Mouse (Mus musculus) induced T-regulatory cell, adult 2 months (primary cell): ENCODE data around the gene Plcxd1.
"Not testable (repeated sequence)": the region's sequence is repeated elsewhere in the genome, so short reads cannot be mapped to it uniquely, and the experiment has no call there.

ENCODE experiments used
- DNase-seq: peaks from one replicate; pipeline ENCODE4 v3.0.0-alpha.2; 2012; ENCODE audit warnings: low read depth

The Plcxd1 gene

DNA sequence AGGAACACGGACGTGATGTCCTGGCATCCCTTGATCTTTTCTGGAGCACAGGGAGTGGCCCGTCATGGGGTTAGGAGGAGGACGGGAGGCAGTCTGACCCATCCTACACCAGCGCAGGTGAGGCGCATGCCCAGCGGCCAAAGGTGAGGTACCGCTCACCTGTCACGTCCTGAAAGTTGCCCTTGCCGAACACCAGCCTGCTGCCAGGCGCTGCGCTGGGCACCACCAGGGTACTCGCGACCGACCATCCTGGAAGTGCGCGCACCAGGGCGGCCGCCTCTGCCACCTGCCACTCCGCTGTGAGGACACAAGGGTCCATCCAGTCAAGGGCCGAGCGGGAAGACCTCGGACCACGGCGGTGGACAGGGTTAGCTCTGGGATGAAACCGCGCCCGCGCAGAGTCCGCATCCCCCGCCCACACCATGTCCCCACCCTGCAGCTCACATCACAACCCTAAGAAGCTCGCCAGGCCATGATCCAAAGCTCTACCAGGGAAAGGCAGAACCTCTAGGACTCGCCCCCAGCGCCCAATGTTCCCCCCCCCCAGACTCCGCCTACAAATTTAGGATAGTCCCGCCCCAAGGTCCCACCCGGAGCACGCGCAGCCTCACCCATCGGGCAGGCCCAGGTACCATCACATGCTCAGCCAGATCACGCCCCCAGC lies 7.3 kb downstream of the Plcxd1 start:
- DNase-seq, result no peak

DNA sequence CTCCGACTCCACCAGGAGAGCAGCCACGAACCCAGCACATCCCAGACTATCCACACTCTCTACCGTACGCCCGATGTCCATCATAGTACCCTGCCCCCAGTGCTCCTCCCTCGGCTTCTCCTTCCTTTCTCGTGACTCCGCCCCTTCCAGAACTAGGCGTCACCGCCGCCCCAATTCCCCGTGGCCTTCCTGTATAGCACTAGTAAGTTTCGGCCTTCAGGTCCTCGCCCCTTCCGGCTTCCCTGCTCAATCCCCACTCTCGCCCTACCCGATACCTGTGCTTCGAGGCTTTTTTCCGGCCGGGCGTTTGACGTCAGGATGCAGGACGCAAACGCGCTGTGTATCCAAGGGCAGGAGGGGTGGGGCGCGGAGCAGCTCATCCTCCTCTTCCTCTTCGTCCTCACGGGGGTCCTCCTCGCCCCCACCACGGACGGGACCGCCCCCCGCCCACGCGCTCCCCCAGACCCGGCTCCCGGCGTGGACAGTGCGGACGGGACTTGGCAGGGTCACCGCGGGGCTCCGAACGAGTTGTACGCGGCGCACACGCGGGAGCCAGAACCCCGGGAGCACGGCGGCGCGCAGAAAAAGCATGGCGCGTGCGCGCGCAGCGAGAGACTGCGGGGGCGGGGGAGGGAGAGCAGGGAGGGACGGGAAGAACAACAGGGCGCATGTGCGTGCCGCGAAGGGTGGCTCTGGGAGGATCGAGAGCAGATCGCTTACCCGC lies 8.0 kb downstream of the Plcxd1 start, which contains the start of gene Gtpbp6:
Gene Gtpbp6, minus strand, starts transcription at position 617 of the 724 bp plus-strand sequence.
- peak; percentile 97 for DNase-seq

DNA sequence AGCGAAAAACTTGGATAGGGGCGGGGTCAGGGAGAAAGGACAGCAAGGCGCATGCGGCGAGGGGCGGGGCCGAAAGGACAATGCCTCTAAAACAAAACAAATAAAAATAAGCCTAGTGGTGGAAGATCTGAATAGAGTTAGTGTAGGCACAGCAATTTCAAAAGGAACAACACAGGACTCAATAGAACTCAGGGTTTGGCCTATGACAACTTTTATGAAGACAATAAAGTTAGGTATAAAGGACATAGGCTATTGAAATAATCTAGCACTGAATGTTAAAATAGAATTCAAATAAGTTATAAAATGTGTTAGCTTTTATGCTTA lies 8.5 kb downstream of the Plcxd1 start:
- DNase-seq, result no peak

DNA sequence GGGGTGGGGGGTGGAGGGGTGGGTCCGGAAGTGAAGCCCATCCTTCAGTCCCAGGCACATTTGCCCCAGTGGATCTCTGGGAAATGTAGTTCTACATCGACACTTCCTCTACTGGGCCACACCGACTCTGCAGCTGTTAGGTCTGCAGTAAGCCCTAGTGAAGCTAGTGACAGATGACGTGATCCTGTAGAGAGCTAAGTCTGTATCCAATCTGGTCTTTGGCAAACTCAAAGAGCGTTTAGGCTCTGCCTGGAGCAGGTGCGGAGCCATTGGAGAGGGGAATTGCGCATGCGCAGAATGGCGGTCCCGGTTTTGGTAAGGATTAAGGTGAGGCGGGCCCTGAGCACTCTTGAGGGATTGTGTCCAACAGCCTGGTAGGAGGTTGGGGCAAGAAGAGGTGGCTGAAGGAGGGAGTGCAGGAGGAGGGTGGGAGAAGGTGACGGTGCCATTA lies 10.2 kb downstream of the Plcxd1 start, which contains the start of gene Zfp605:
Gene Zfp605, plus strand, starts transcription at position 102 of the 451 bp plus-strand sequence.
- DNase-seq, result peak; percentile 91

DNA sequence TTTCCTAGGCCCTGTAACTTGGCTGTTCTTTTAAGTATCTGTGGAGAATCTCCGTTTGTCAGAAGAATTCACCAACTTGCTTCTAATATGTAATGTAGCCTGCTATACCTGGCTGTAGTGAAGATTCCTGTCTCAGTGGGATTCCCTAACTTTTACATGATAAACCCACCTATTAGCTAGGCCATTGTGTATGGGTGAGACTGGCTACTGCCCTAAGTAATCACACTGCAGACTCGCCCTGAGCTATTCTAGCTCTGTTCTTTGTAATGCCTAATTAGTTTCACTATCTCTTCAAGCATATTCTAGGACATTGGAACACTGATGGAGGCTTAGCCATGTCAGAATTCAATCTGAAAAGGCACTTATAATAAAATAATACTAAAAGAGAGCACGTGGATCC lies 22.6 kb downstream of the Plcxd1 start:
- DNase-seq, result not testable (repeated sequence)

DNA sequence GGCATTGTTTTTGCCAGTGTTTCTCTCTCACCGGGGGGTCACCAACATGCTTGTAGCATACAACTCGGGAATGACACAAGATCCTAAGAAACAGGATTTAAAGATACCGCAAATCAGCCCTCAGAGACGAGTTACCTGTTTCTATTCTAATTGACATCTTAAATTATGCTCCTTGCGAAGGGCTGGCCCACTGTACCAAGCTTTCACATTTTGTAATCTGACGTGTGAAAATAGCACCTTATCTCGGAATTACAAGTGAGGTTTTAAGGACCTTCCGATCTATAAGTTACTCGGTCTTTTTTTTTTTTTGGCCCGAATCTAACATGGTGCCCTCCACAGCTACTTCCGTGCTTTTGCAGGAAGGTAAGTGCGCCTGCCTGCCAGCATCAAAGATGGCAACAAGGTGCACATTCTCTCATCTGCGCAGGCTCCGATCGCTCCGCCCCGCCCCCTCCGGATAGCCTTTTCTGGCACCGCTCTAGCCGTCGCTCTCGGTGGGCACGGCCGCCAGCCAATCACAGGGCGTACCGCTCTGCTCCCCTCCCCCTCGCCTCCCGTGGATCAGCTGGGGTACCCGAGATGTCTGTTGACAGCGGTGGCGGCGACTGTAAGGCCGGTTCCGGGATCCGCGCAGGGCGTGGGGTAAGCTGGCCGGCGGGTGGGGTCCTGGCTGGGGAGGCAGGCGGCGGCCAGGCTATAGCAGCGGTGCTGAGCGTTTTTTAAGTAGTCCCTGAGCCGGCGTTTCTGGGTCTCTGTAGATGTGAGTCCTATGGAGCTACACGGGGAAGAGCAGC lies 35.7 kb downstream of the Plcxd1 start, which contains the start of gene Chfr:
Gene Chfr, plus strand, starts transcription at position 550 of the 794 bp plus-strand sequence.
- peak; percentile 99 for DNase-seq

DNA sequence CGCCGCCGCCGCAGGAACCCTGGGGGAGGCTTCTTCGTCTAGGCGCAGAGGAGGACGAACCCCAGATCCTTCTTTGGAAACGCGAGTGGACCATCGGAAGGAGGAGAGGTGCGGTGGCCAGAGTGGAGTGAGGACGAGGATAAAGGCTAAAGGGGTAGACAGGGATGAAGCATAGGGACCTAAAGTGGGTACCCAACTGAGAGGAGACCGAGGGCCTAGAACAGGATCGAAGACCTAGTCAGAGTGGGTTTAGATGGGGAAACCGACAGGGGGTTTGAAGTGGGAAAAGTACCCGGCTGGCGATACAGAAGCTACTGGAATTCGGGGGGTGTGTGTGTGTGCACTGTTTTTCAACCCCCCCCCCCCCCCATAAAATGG lies 36.3 kb downstream of the Plcxd1 start:
- DNase-seq, result no peak

DNA sequence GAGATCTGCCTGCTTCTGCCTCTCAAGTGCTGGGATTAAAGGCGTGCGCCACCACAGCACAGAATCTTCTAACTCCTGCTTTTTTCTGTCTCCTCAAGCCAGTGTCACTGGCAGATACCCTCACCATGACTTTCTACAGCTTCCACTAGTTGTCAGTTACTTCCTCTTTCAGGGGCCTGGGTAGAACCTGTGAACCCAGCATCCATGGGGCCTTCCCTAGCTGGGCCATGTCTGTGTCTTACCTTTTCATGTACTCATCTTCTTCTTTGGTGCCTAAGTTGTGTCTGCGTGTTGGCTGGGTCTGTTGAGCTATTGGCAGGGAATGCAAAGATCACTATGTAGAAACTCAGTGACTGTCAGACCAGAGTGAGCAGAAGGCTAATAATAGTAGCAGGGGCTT lies 38.0 kb downstream of the Plcxd1 start:
- no peak for DNase-seq

DNA sequence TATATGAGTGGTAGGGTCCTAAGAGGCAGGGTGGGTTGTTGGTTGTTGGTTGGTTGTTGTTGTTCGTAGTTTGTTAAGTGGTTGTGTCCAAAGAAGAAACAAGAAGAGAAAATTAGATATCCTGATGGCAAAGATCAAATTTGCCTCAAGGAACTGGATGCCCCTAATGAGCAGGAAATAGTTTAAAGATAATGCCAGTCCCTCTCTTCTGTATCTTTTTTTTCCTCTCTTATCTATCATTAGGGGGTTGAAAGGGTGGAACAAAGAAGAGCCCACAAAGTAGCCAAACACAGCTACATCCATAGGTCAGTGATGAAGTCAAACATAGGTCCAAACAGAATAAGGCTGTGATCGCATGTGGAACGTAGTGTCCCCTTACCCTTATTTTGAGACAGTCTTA lies 39.6 kb downstream of the Plcxd1 start:
- DNase-seq, result no peak

DNA sequence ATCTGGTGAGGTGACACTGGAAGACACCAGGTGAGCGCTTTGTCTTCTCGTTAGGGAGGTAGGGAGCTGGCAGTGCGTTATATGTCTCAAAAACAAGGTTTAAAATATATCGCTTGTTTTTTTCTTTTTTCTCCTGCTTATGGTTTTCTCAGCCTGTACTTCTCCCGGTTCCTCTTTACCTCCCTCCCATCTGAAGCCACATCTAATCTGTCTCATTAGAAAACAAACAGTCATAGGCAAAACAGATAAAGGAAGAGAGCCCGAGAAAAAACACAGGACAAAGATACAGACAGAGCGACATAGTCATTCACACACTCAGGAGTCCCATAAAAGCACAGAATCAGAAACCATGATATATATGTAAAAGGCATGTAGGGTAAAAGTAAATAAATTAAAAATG lies 40.7 kb downstream of the Plcxd1 start:
- DNase-seq, result no peak

DNA sequence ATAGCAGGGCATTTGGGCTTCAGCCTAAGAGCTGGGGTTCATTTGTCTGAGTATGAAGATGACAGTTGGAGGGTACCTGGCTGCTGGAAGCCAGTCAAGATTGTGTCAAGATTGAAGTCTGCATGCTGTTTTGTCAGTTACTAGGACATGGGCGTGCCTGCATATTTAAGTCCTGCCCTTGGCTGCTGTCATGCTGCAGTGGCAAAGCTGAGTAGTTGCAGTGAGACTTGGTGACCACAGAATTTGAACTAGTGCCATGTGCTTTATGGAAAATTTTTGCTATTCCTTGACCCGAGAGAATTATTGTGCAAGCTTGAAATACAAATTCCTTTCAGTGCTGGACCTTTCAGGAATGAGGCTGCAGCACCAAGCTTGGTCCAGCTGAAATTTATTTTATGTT lies 42.5 kb downstream of the Plcxd1 start:
- DNase-seq, result no peak

DNA sequence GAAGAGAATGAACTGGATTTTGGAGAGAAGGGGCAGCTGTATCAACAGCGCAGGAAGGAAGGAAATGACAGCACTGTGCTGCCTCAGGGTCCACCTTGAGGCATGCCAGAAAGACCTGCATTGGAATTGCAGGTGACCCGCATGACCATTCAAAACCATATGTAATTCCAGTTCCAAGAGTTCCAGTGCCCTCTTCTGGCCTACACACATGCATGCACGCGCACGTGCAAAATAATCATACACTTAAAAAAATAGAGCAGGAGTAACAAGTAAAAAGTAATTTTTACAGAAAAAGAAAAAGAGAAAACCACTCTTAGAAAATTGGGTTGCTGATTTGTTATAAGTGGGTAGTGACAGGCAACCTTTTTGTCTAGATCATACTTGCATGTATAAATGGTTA lies 43.2 kb downstream of the Plcxd1 start:
- peak; percentile 32 for DNase-seq
